Mouse (Mus musculus): ENCODE measurements at regions not wholly inside any gene's neighbourhood (a gene's known extent, or its start where the extent isn't known, plus 50 kb on each side); places are given as distances from the start of the nearest gene placed in this dataset.

DNA sequence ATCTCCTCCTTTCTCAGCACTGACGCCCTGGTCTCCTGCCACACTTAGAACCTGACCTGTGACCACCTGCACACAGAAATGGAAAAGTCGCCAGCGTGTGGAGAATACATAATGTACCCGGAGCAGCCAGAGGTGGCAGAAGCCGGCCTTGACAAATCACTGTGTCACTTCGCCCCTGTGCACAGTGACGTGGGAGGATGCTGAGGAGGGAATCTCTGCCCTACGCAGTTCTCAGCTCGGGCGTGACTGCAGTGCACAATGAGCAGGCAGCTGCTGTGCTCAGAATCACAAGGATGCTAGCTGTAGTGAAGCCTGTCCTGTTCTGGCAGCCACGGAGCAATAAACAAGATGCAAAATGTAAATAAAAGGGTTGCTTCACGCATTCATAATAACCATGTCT is 80.2 kb upstream of the Pld5 start:
- TF ChIP-seq CTCF (IDR thresholded peaks at IDR 0.05; ENCODE audit: low read depth, low read length) (no peak), POLR2A (IDR thresholded peaks at IDR 0.05; ENCODE audit: extremely low read depth, insufficient read depth, low read length) (no peak)
